Mouse (Mus musculus): ENCODE results near the gene Ndn. TPM values are rescaled to one million over a fixed set of nuclear protein-coding genes. Genes with fewer than 3 reads are reported as not detected.

Gene Ndn
- 87.6 and 95.0 TPM in 2 replicates for polyA plus RNA-seq (2014; fragmentation: Nextera tagmentation; extraction: Ambion mirVana)

DNA sequence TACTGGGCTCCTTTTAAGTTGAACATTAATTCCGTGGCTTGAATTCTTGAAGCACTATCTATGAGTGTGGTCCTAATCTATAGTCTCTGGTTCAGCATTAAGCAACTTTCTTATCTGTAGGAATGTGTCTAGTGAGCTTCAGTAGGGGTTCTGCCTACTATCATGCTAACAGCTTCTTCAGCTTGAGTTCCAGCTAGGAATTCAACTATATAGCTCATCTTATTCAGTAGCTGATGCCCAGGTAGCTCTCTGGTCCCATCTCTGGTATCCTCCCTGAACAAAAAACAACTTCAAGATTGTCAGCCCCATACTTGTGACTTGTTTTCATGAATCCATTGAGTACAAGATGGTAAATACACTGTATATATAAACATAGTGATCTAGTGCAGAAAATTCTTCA is at the start of gene Ndn:
TSS of gene Ndn (plus strand) at position 301 of the 400 bp plus-strand sequence.
- ATAC-seq (ENCODE audit: insufficient number of reproducible peaks, low FRiP score, low TSS enrichment, low read depth) (no peak), DNase-seq (ENCODE audit: low spot score) (no peak)
- WGBS = 66% methylated on average over 1 of the region's 1 CpGs
- Histone ChIP-seq H3K27ac (replicated peaks; ENCODE audit: low read depth, low read length) (no peak within 1 kb of the TSS), H3K4me3 (ENCODE audit: low read depth, low read length) (no peak within 1 kb of the TSS), H3K9me3 (ENCODE audit: control insufficient read depth, low read length) (no peaks in the 10 kb centered on the region), H3K4me2 (ENCODE audit: low read depth, severe bottlenecking) (no peak within 1 kb of the TSS), H3K36me3 (ENCODE audit: control insufficient read depth, insufficient read depth, low read length) (no peaks in the 10 kb centered on the region), H3K9ac (ENCODE audit: low read length) (no peak within 1 kb of the TSS), H3K4me1 (ENCODE audit: control insufficient read depth, insufficient read depth, low read length) (no peaks in the 10 kb centered on the region), H3K27me3 (ENCODE audit: control insufficient read depth, insufficient read depth, low read length) (no peaks in the 10 kb centered on the region)

DNA sequence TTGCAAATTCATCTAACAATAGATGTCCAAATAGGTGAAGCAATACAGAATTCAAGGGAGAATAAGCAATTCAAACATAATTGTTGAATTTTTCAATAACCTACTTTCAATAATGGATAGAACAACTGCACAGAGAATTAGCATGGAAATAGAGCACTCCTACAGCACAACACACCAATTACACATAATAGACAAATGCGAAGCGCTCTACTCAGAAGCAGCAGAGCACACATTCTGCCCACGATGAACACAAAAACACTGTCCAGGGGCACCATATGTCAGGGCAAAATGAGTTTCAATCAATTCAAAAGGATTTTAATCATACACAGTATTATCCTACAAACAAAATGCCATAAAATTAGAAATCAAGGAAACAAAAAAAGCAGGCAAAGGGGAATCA is 43.9 kb upstream of the Ndn start:
- WGBS = 91% methylated on average over 3 of the region's 3 CpGs
- H3K4me2 ChIP-seq (ENCODE audit: low read depth, severe bottlenecking) = no peak overlapping the region
- H3K27ac ChIP-seq (replicated peaks; ENCODE audit: low read depth, low read length) = no peak overlapping the region
- DNase-seq (ENCODE audit: low spot score) (no peak), ATAC-seq (ENCODE audit: insufficient number of reproducible peaks, low FRiP score, low TSS enrichment, low read depth) (no peak)
- H3K4me3 ChIP-seq (ENCODE audit: low read depth, low read length) = no peak overlapping the region
- no peaks in the 10 kb centered on the region for H3K9me3 ChIP-seq (ENCODE audit: control insufficient read depth, low read length)
- H3K9ac ChIP-seq (ENCODE audit: low read length) = no peak overlapping the region
- no peaks in the 10 kb centered on the region for H3K4me1 ChIP-seq (ENCODE audit: control insufficient read depth, insufficient read depth, low read length)
- no peaks in the 10 kb centered on the region for H3K27me3 ChIP-seq (ENCODE audit: control insufficient read depth, insufficient read depth, low read length)
- H3K36me3 ChIP-seq (ENCODE audit: control insufficient read depth, insufficient read depth, low read length) = no peaks in the 10 kb centered on the region

- WGBS = 61% methylated on average over 6 of the region's 6 CpGs
- H3K4me3 ChIP-seq (ENCODE audit: low read depth, low read length) = no peak overlapping the region
- H3K4me2 ChIP-seq (ENCODE audit: low read depth, severe bottlenecking) = no peak overlapping the region
- ATAC-seq (ENCODE audit: insufficient number of reproducible peaks, low FRiP score, low TSS enrichment, low read depth) (no peak), DNase-seq (ENCODE audit: low spot score) (no peak)
- no peaks in the 10 kb centered on the region for H3K4me1 ChIP-seq (ENCODE audit: control insufficient read depth, insufficient read depth, low read length)
- H3K9me3 ChIP-seq (ENCODE audit: control insufficient read depth, low read length) = no peaks in the 10 kb centered on the region
- no peaks in the 10 kb centered on the region for H3K36me3 ChIP-seq (ENCODE audit: control insufficient read depth, insufficient read depth, low read length)
- no peaks in the 10 kb centered on the region for H3K27me3 ChIP-seq (ENCODE audit: control insufficient read depth, insufficient read depth, low read length)
- H3K9ac ChIP-seq (ENCODE audit: low read length) = no peak overlapping the region
- no peak overlapping the region for H3K27ac ChIP-seq (replicated peaks; ENCODE audit: low read depth, low read length)
Measured at GRCm38 (mm10) chr7:62306896-62307614, 39.3 kb upstream of the Ndn start.

DNA sequence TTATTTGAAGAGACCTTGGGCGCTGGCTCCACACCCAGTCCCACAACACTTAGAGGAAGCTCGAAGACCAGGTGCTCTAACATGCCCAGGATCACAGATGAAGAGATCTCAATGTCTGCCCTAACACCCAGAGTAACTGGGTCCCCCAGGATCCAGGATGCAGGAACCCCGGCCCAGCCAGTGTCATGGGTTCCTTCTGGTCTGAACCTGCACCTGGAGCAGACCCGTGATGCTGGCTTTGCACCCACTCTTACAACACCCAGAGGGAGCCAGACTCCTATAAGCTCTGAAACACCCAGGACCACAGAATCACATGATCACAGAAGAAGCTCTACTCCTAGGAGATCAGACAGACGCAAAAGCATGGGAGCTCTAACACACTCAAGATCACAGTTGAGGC is 29.6 kb upstream of the Ndn start:
- Histone ChIP-seq H3K4me2 (ENCODE audit: low read depth, severe bottlenecking) (no peak overlapping the region), H3K9ac (ENCODE audit: low read length) (no peak overlapping the region), H3K27me3 (ENCODE audit: control insufficient read depth, insufficient read depth, low read length) (no peaks in the 10 kb centered on the region), H3K4me1 (ENCODE audit: control insufficient read depth, insufficient read depth, low read length) (no peaks in the 10 kb centered on the region), H3K36me3 (ENCODE audit: control insufficient read depth, insufficient read depth, low read length) (no peaks in the 10 kb centered on the region), H3K27ac (replicated peaks; ENCODE audit: low read depth, low read length) (no peak overlapping the region), H3K9me3 (ENCODE audit: control insufficient read depth, low read length) (no peaks in the 10 kb centered on the region; the same call in 1 of the 2 replicates), H3K4me3 (ENCODE audit: low read depth, low read length) (no peak overlapping the region)
- 81% methylated on average over 5 of the region's 5 CpGs for WGBS
- DNase-seq (ENCODE audit: low spot score) (no peak), ATAC-seq (ENCODE audit: insufficient number of reproducible peaks, low FRiP score, low TSS enrichment, low read depth) (no peak)

GRCm38 (mm10) chr7:62345411-62345810 is 958 bp upstream of the Ndn start:
- WGBS = 34% methylated on average over 1 of the region's 1 CpGs
- no peak for ATAC-seq (ENCODE audit: insufficient number of reproducible peaks, low FRiP score, low TSS enrichment, low read depth)
- no peaks in the 10 kb centered on the region for H3K9me3 ChIP-seq (ENCODE audit: control insufficient read depth, low read length)
- H3K4me2 ChIP-seq (ENCODE audit: low read depth, severe bottlenecking) = no peak overlapping the region
- no peaks in the 10 kb centered on the region for H3K4me1 ChIP-seq (ENCODE audit: control insufficient read depth, insufficient read depth, low read length)
- H3K27ac ChIP-seq (replicated peaks; ENCODE audit: low read depth, low read length) = no peak overlapping the region
- H3K36me3 ChIP-seq (ENCODE audit: control insufficient read depth, insufficient read depth, low read length) = no peaks in the 10 kb centered on the region
- H3K27me3 ChIP-seq (ENCODE audit: control insufficient read depth, insufficient read depth, low read length) = no peaks in the 10 kb centered on the region
- no peak overlapping the region for H3K4me3 ChIP-seq (ENCODE audit: low read depth, low read length)
- DNase-seq (ENCODE audit: low spot score) = no peak
- no peak overlapping the region for H3K9ac ChIP-seq (ENCODE audit: low read length)

- Histone ChIP-seq H3K9ac (ENCODE audit: low read length) (peak overlapping the region; percentile 65), H3K4me2 (ENCODE audit: low read depth, severe bottlenecking) (peak overlapping the region; percentile 53), H3K9me3 (ENCODE audit: control insufficient read depth, low read length) (no peaks in the 10 kb centered on the region), H3K27me3 (ENCODE audit: control insufficient read depth, insufficient read depth, low read length) (no peaks in the 10 kb centered on the region), H3K36me3 (ENCODE audit: control insufficient read depth, insufficient read depth, low read length) (no peaks in the 10 kb centered on the region), H3K27ac (replicated peaks; ENCODE audit: low read depth, low read length) (no peak overlapping the region), H3K4me3 (ENCODE audit: low read depth, low read length) (peak overlapping the region; percentile 45), H3K4me1 (ENCODE audit: control insufficient read depth, insufficient read depth, low read length) (no peaks in the 10 kb centered on the region)
- ATAC-seq (ENCODE audit: insufficient number of reproducible peaks, low FRiP score, low TSS enrichment, low read depth) (peak; percentile 93), DNase-seq (ENCODE audit: low spot score) (peak; percentile 83)
- WGBS = 14% methylated on average over 42 of the region's 42 CpGs
Measured at GRCm38 (mm10) chr7:62348106-62348803, 1.9 kb downstream of the Ndn start.

GRCm38 (mm10) chr7:62348804-62349190 is 2.4 kb downstream of the Ndn start:
- no peaks in the 10 kb centered on the region for H3K27me3 ChIP-seq (ENCODE audit: control insufficient read depth, insufficient read depth, low read length)
- H3K27ac ChIP-seq (replicated peaks; ENCODE audit: low read depth, low read length) = no peak overlapping the region
- peak overlapping the region; percentile 45 for H3K4me3 ChIP-seq (ENCODE audit: low read depth, low read length)
- DNase-seq (ENCODE audit: low spot score) (peak; percentile 20), ATAC-seq (ENCODE audit: insufficient number of reproducible peaks, low FRiP score, low TSS enrichment, low read depth) (0 out of 2 replicates have a peak, but pooled peaks have one; percentile 48)
- H3K36me3 ChIP-seq (ENCODE audit: control insufficient read depth, insufficient read depth, low read length) = no peaks in the 10 kb centered on the region
- H3K4me2 ChIP-seq (ENCODE audit: low read depth, severe bottlenecking) = peak overlapping the region; percentile 53
- H3K9me3 ChIP-seq (ENCODE audit: control insufficient read depth, low read length) = no peaks in the 10 kb centered on the region
- WGBS = 36% methylated on average over 17 of the region's 17 CpGs
- H3K9ac ChIP-seq (ENCODE audit: low read length) = peak overlapping the region; percentile 65
- H3K4me1 ChIP-seq (ENCODE audit: control insufficient read depth, insufficient read depth, low read length) = no peaks in the 10 kb centered on the region

DNA sequence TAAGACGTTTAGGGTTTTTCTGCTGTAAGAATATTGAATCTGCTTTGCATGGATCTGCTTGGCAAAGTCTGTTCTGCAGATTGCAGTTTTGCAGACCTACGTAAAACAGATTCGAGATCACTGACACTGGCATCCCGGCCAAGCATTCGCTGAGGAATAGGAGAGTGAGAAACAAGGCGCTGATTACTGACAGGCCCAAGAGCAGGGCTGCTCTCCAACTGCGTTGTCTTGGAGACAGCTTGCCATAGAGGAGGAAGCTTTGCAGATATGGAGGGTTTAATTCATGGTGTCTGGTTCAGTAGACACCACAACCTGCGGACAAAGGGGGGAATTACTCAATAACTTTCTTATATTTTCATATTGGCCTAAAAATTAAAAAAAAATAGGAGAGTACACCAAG is 4.9 kb downstream of the Ndn start:
- Histone ChIP-seq H3K27me3 (ENCODE audit: control insufficient read depth, insufficient read depth, low read length) (no peaks in the 10 kb centered on the region), H3K27ac (replicated peaks; ENCODE audit: low read depth, low read length) (no peak overlapping the region), H3K4me1 (ENCODE audit: control insufficient read depth, insufficient read depth, low read length) (no peaks in the 10 kb centered on the region), H3K36me3 (ENCODE audit: control insufficient read depth, insufficient read depth, low read length) (no peaks in the 10 kb centered on the region), H3K4me3 (ENCODE audit: low read depth, low read length) (no peak overlapping the region), H3K9me3 (ENCODE audit: control insufficient read depth, low read length) (no peaks in the 10 kb centered on the region), H3K9ac (ENCODE audit: low read length) (no peak overlapping the region), H3K4me2 (ENCODE audit: low read depth, severe bottlenecking) (no peak overlapping the region)
- ATAC-seq (ENCODE audit: insufficient number of reproducible peaks, low FRiP score, low TSS enrichment, low read depth) = no peak
- WGBS = 48% methylated on average over 8 of the region's 8 CpGs
- DNase-seq (ENCODE audit: low spot score) = no peak
